Mouse (Mus musculus): Measurements from ENCODE around the gene Negr1.
"Not testable (repeated sequence)": the region's sequence is repeated elsewhere in the genome, so short reads cannot be mapped to it uniquely, and the experiment has no call there.

Gene Negr1

GRCm38 (mm10) chr3:157036568-157036967 lies 475.0 kb downstream of the Negr1 start:
- no peak for DNase-seq

- DNase-seq = no peak
Measured at GRCm38 (mm10) chr3:157040619-157041018, 479.0 kb downstream of the Negr1 start.

- DNase-seq = no peak
Measured at GRCm38 (mm10) chr3:157044565-157044964, 483.0 kb downstream of the Negr1 start.

GRCm38 (mm10) chr3:157064438-157064837 lies 502.8 kb downstream of the Negr1 start:
- DNase-seq = not testable (repeated sequence)

GRCm38 (mm10) chr3:157066331-157066730 lies 504.7 kb downstream of the Negr1 start:
- DNase-seq = no peak

GRCm38 (mm10) chr3:157079250-157079965 lies 517.8 kb downstream of the Negr1 start:
- DNase-seq = no peak

GRCm38 (mm10) chr3:157079966-157080306 lies 518.3 kb downstream of the Negr1 start:
- DNase-seq = no peak

GRCm38 (mm10) chr3:157080585-157080984 lies 519.0 kb downstream of the Negr1 start:
- DNase-seq = no peak

- DNase-seq = peak; percentile 19
Measured at GRCm38 (mm10) chr3:157082808-157083784, 521.5 kb downstream of the Negr1 start.

- DNase-seq = no peak
Measured at GRCm38 (mm10) chr3:157085180-157085579, 523.6 kb downstream of the Negr1 start.

- DNase-seq = no peak
Measured at GRCm38 (mm10) chr3:157090051-157090450, 528.5 kb downstream of the Negr1 start.

- DNase-seq = no peak
Measured at GRCm38 (mm10) chr3:157096284-157096683, 534.7 kb downstream of the Negr1 start.

- DNase-seq = no peak
Measured at GRCm38 (mm10) chr3:157097514-157097913, 535.9 kb downstream of the Negr1 start.

- no peak for DNase-seq
Measured at GRCm38 (mm10) chr3:157098417-157098816, 536.8 kb downstream of the Negr1 start.

GRCm38 (mm10) chr3:157104866-157105579 lies 543.4 kb downstream of the Negr1 start:
- no peak for DNase-seq

- no peak for DNase-seq
Measured at GRCm38 (mm10) chr3:157105580-157106264, 544.1 kb downstream of the Negr1 start.

- DNase-seq = no peak
Measured at GRCm38 (mm10) chr3:157108156-157108555, 546.6 kb downstream of the Negr1 start.

GRCm38 (mm10) chr3:157109308-157109707 lies 547.7 kb downstream of the Negr1 start:
- DNase-seq = no peak

- no peak for DNase-seq
Measured at GRCm38 (mm10) chr3:157115105-157115760, 553.6 kb downstream of the Negr1 start.

GRCm38 (mm10) chr3:157116024-157116423 lies 554.4 kb downstream of the Negr1 start:
- DNase-seq = no peak

- DNase-seq = no peak
Measured at GRCm38 (mm10) chr3:157119916-157120315, 558.3 kb downstream of the Negr1 start.

Measured in kidney, adult 11 months (tissue).